Mouse (Mus musculus) bone marrow macrophage, adult 2 months (primary cell): Measurements from ENCODE around the gene Foxk2. TPM values are rescaled to one million over a fixed set of nuclear protein-coding genes. Genes with fewer than 3 reads are reported as not detected.
A peak's percentile ranks its signal among the peaks of the same experiment; 100 is the strongest.

Source experiments
- H3K27ac ChIP-seq: 2 replicates; pipeline ENCODE4 v1.5.1; 2012; ENCODE audit warnings: low read depth, low read length; ENCODE audit not compliant: insufficient read depth
- H3K4me1 ChIP-seq: 2 replicates; pipeline ENCODE4 v1.6.1; 2012; ENCODE audit warnings: low read length; ENCODE audit not compliant: control insufficient read depth, insufficient read depth
- H3K4me3 ChIP-seq: 2 replicates; pipeline ENCODE4 v1.5.1; 2012; ENCODE audit warnings: mild to moderate bottlenecking, low read length, moderate library complexity; ENCODE audit not compliant: insufficient read depth
- CTCF ChIP-seq: IDR thresholded peaks from 2 replicates; pipeline ENCODE4 v1.5.1; 2012; ENCODE audit warnings: low read depth, mild to moderate bottlenecking, low read length, moderate library complexity
- POLR2A ChIP-seq: IDR thresholded peaks from 2 replicates; pipeline ENCODE4 v1.6.1; 2012; ENCODE audit warnings: mild to moderate bottlenecking, low read depth, low read length, borderline replicate concordance
- polyA plus RNA-seq: library from polyadenylated mRNA; stranded (reverse); fragments of >200 nt; gene quantifications from 2 replicates; pipeline ENCODE4 v1.2.4, GENCODE M21; 2012; ENCODE audit not compliant: missing spikeins, insufficient read depth, insufficient read length

Foxk2 gene
- 12.8 and 15.5 TPM in 2 replicates for polyA plus RNA-seq

- no peaks in the 10 kb centered on the region for H3K4me1 ChIP-seq
- peak within 1 kb of the TSS; percentile 88 for H3K4me3 ChIP-seq
- TF ChIP-seq CTCF = no peak
- no peak for TF ChIP-seq POLR2A
- peak within 1 kb of the TSS; percentile 70 for H3K27ac ChIP-seq
Measured at GRCm38 (mm10) chr11:121259160-121260100, at the start of gene Foxk2. Foxk2 (plus strand) TSS chr11:121259990.

GRCm38 (mm10) chr11:121216831-121217230, 43.0 kb upstream of the Foxk2 start:
- Histone ChIP-seq H3K4me1 (no peaks in the 10 kb centered on the region), H3K27ac (no peak overlapping the region), H3K4me3 (no peak overlapping the region)
- no peak for TF ChIP-seq CTCF
- no peak for TF ChIP-seq POLR2A

GRCm38 (mm10) chr11:121219776-121220175, 40.0 kb upstream of the Foxk2 start:
- no peak overlapping the region for H3K27ac ChIP-seq
- no peaks in the 10 kb centered on the region for H3K4me1 ChIP-seq
- TF ChIP-seq POLR2A (no peak), CTCF (no peak)
- no peak overlapping the region for H3K4me3 ChIP-seq

- H3K27ac ChIP-seq = no peak overlapping the region
- no peak for TF ChIP-seq POLR2A
- TF ChIP-seq CTCF = no peak
- H3K4me1 ChIP-seq = no peaks in the 10 kb centered on the region
- no peak overlapping the region for H3K4me3 ChIP-seq
Measured at GRCm38 (mm10) chr11:121220771-121221170, 39.0 kb upstream of the Foxk2 start.

GRCm38 (mm10) chr11:121221321-121222010, 38.3 kb upstream of the Foxk2 start:
- Histone ChIP-seq H3K4me3 (no peak overlapping the region), H3K4me1 (no peaks in the 10 kb centered on the region), H3K27ac (no peak overlapping the region)
- TF ChIP-seq CTCF (no peak), POLR2A (no peak)

GRCm38 (mm10) chr11:121228129-121229017, 31.4 kb upstream of the Foxk2 start:
- H3K4me1 ChIP-seq = peaks cover 17% of the 10 kb centered on the region
- H3K27ac ChIP-seq = peak overlapping the region; percentile 97
- peak overlapping the region; percentile 78 for H3K4me3 ChIP-seq
- TF ChIP-seq POLR2A (0 out of 2 replicates have a peak, but pooled peaks have one; percentile 33), CTCF (no peak; the same call in 1 of the 2 replicates)

- peak within 1 kb of the TSS; percentile 78 for H3K4me3 ChIP-seq
- H3K4me1 ChIP-seq = peaks cover 24% of the 10 kb centered on the region
- TF ChIP-seq POLR2A = no peak
- no peak for TF ChIP-seq CTCF
- H3K27ac ChIP-seq = peak within 1 kb of the TSS; percentile 97
Measured at GRCm38 (mm10) chr11:121229018-121229439, 30.8 kb upstream of the Foxk2 start, which contains the start of gene Cybc1. Cybc1 (minus strand) TSS chr11:121229322.

- Histone ChIP-seq H3K4me3 (no peak overlapping the region), H3K4me1 (peaks cover 36% of the 10 kb centered on the region), H3K27ac (no peak overlapping the region)
- no peak for TF ChIP-seq CTCF
- TF ChIP-seq POLR2A = no peak
Measured at GRCm38 (mm10) chr11:121231191-121231590, 28.6 kb upstream of the Foxk2 start.
